Mouse (Mus musculus): ENCODE measurements around the gene Akap6.

DNA sequence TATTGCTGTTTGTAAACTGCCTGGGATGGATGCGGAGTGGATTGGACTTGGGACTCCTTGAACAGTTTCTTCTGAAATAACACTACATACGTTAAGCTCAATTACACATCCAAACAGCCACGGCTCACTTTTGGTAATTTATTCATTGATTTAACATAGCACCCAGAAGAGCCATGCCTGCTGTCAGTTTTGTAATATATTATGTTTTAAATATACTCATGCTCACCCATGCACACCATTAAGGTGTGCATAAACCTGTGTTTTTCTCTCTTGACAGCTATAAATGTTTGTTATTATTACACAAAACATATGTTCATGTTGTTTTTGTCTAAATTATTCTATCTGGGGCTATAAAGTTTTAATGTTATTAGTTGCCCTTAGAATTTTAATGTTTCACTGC is 258.4 kb downstream of the Akap6 start:
- TF ChIP-seq CTCF (IDR thresholded peaks at IDR 0.05; ENCODE audit: borderline replicate concordance, extremely low read depth, insufficient read depth, insufficient read length) = no peak
- no peak for TF ChIP-seq POLR2A (IDR thresholded peaks at IDR 0.05; ENCODE audit: borderline replicate concordance, extremely low read depth, insufficient read depth, insufficient read length, poor library complexity, severe bottlenecking)
